Mouse (Mus musculus): Measurements from ENCODE around the gene Zfp94. TPM values are rescaled to one million over a fixed set of nuclear protein-coding genes. Genes with fewer than 3 reads are reported as not detected.
A peak's percentile ranks its signal among the peaks of the same experiment; 100 is the strongest.

Gene Zfp94
- polyA plus RNA-seq, 1 experiment from 2014 or later = 5.6 TPM

GRCm38 (mm10) chr7:24274456-24274855 lies 42.0 kb downstream of the Zfp94 start:
- Histone ChIP-seq H3K9me3 (replicated peaks) (peaks cover 7% of the 10 kb centered on the region; the same call in 1 of the 2 replicates), H3K27ac (ENCODE audit: poor library complexity, severe bottlenecking) (no peak overlapping the region), H3K36me3 (peaks cover 33% of the 10 kb centered on the region), H3K27me3 (replicated peaks) (no peaks in the 10 kb centered on the region), H3K4me3 (no peak overlapping the region), H3K9ac (no peak overlapping the region), H3K4me1 (replicated peaks) (peaks cover 4% of the 10 kb centered on the region; the same call in 1 of the 2 replicates), H3K4me2 (no peak overlapping the region)
- 86% methylated on average over 4 of the region's 4 CpGs for whole genome bisulfite sequencing
- no peak for ATAC-seq (ENCODE audit: insufficient number of reproducible peaks, low FRiP score)

- no peak overlapping the region for H3K4me2 ChIP-seq
- 0 out of 2 replicates have a peak, but pooled peaks cover 7% of the 10 kb centered on the region for H3K9me3 ChIP-seq (replicated peaks)
- no peak overlapping the region for H3K4me3 ChIP-seq
- peaks cover 4% of the 10 kb centered on the region; the same call in 1 of the 2 replicates for H3K4me1 ChIP-seq (replicated peaks)
- no peak overlapping the region for H3K27ac ChIP-seq (ENCODE audit: poor library complexity, severe bottlenecking)
- no peak overlapping the region for H3K9ac ChIP-seq
- 95% methylated on average over 6 of the region's 6 CpGs for WGBS
- ATAC-seq (ENCODE audit: insufficient number of reproducible peaks, low FRiP score) = no peak
- H3K36me3 ChIP-seq = peaks cover 29% of the 10 kb centered on the region
- no peaks in the 10 kb centered on the region for H3K27me3 ChIP-seq (replicated peaks)
Measured at GRCm38 (mm10) chr7:24271191-24271590, 45.3 kb downstream of the Zfp94 start.

- H3K27ac ChIP-seq (ENCODE audit: poor library complexity, severe bottlenecking) = peak within 1 kb of the TSS; percentile 76
- H3K4me1 ChIP-seq (replicated peaks) = peaks cover 4% of the 10 kb centered on the region; the same call in 1 of the 2 replicates
- peaks cover 20% of the 10 kb centered on the region for H3K36me3 ChIP-seq
- 0 out of 2 replicates have a peak, but pooled peaks cover 7% of the 10 kb centered on the region for H3K9me3 ChIP-seq (replicated peaks)
- 0% methylated on average over 12 of the region's 12 CpGs for WGBS
- ATAC-seq (ENCODE audit: insufficient number of reproducible peaks, low FRiP score) = peak; percentile 91
- H3K4me2 ChIP-seq = peak within 1 kb of the TSS; percentile 90
- H3K27me3 ChIP-seq (replicated peaks) = no peaks in the 10 kb centered on the region
- H3K9ac ChIP-seq = peak within 1 kb of the TSS; percentile 88
- H3K4me3 ChIP-seq = peak within 1 kb of the TSS; percentile 80
Measured at GRCm38 (mm10) chr7:24270288-24270672, 46.2 kb downstream of the Zfp94 start, which contains the start of gene Zfp93. TSS of gene Zfp93 (plus strand) at chr7:24270420.

GRCm38 (mm10) chr7:24269667-24270287 lies 46.7 kb downstream of the Zfp94 start:
- Histone ChIP-seq H3K36me3 (peaks cover 15% of the 10 kb centered on the region), H3K4me2 (peak overlapping the region; percentile 90), H3K9ac (peak overlapping the region; percentile 88; the same call in 1 of the 2 replicates), H3K27me3 (replicated peaks) (no peaks in the 10 kb centered on the region), H3K27ac (ENCODE audit: poor library complexity, severe bottlenecking) (no peak overlapping the region), H3K4me1 (replicated peaks) (peaks cover 4% of the 10 kb centered on the region; the same call in 1 of the 2 replicates), H3K4me3 (peak overlapping the region; percentile 80), H3K9me3 (replicated peaks) (0 out of 2 replicates have a peak, but pooled peaks cover 2% of the 10 kb centered on the region)
- WGBS = 36% methylated on average over 7 of the region's 7 CpGs
- ATAC-seq (ENCODE audit: insufficient number of reproducible peaks, low FRiP score) = 0 out of 2 replicates have a peak, but pooled peaks have one; percentile 5

GRCm38 (mm10) chr7:24269256-24269655 lies 47.2 kb downstream of the Zfp94 start:
- Histone ChIP-seq H3K9me3 (replicated peaks) (no peaks in the 10 kb centered on the region), H3K4me2 (peak overlapping the region; percentile 90; the same call in 1 of the 2 replicates), H3K36me3 (peaks cover 10% of the 10 kb centered on the region), H3K9ac (no peak overlapping the region), H3K27me3 (replicated peaks) (no peaks in the 10 kb centered on the region), H3K4me1 (replicated peaks) (peaks cover 4% of the 10 kb centered on the region; the same call in 1 of the 2 replicates), H3K4me3 (no peak overlapping the region), H3K27ac (ENCODE audit: poor library complexity, severe bottlenecking) (no peak overlapping the region)
- WGBS = 64% methylated on average over 3 of the region's 3 CpGs
- no peak for ATAC-seq (ENCODE audit: insufficient number of reproducible peaks, low FRiP score)

- Histone ChIP-seq H3K4me3 (no peak overlapping the region), H3K4me1 (replicated peaks) (peaks cover 4% of the 10 kb centered on the region; the same call in 1 of the 2 replicates)
- WGBS = 68% methylated on average over 24 of the region's 24 CpGs
Measured at GRCm38 (mm10) chr7:24268176-24269155, 48.0 kb downstream of the Zfp94 start.

GRCm38 (mm10) chr7:24260000-24260312 lies 56.5 kb downstream of the Zfp94 start:
- Histone ChIP-seq H3K27me3 (replicated peaks) (no peaks in the 10 kb centered on the region), H3K9ac (no peak overlapping the region), H3K27ac (ENCODE audit: poor library complexity, severe bottlenecking) (no peak overlapping the region), H3K4me1 (replicated peaks) (peaks cover 5% of the 10 kb centered on the region), H3K36me3 (peaks cover 28% of the 10 kb centered on the region), H3K9me3 (replicated peaks) (no peaks in the 10 kb centered on the region), H3K4me3 (no peak overlapping the region), H3K4me2 (no peak overlapping the region)
- 79% methylated on average over 4 of the region's 4 CpGs for WGBS
- no peak for ATAC-seq (ENCODE audit: insufficient number of reproducible peaks, low FRiP score)

More at GRCm38 (mm10) chr7:24268176-24269155, 48.0 kb downstream of the Zfp94 start:
- H3K9me3 ChIP-seq (replicated peaks) = no peaks in the 10 kb centered on the region
- no peak for ATAC-seq (ENCODE audit: insufficient number of reproducible peaks, low FRiP score)
- H3K36me3 ChIP-seq = peaks cover 2% of the 10 kb centered on the region
- H3K4me2 ChIP-seq = no peak overlapping the region
- no peak overlapping the region for H3K9ac ChIP-seq
- no peaks in the 10 kb centered on the region for H3K27me3 ChIP-seq (replicated peaks)
- no peak overlapping the region for H3K27ac ChIP-seq (ENCODE audit: poor library complexity, severe bottlenecking)

- H3K27ac ChIP-seq (ENCODE audit: poor library complexity, severe bottlenecking) = no peak overlapping the region
- peaks cover 7% of the 10 kb centered on the region for H3K4me1 ChIP-seq (replicated peaks)
- H3K9ac ChIP-seq = no peak overlapping the region
- no peaks in the 10 kb centered on the region for H3K27me3 ChIP-seq (replicated peaks)
- WGBS = 82% methylated on average over 13 of the region's 13 CpGs
- no peak for ATAC-seq (ENCODE audit: insufficient number of reproducible peaks, low FRiP score)
- no peak overlapping the region for H3K4me2 ChIP-seq
- no peaks in the 10 kb centered on the region for H3K9me3 ChIP-seq (replicated peaks)
- H3K4me3 ChIP-seq = no peak overlapping the region
- H3K36me3 ChIP-seq = peaks cover 28% of the 10 kb centered on the region
Measured at GRCm38 (mm10) chr7:24259306-24259999, 57.0 kb downstream of the Zfp94 start.

GRCm38 (mm10) chr7:24254633-24255474 lies 61.6 kb downstream of the Zfp94 start, which contains the start of gene Zfp108:
TSS of gene Zfp108 (plus strand) at chr7:24254794.
- Histone ChIP-seq H3K27ac (ENCODE audit: poor library complexity, severe bottlenecking) (no peak within 1 kb of the TSS), H3K9ac (peak within 1 kb of the TSS; percentile 72), H3K4me3 (peak within 1 kb of the TSS; percentile 58), H3K27me3 (replicated peaks) (no peaks in the 10 kb centered on the region), H3K36me3 (peaks cover 7% of the 10 kb centered on the region; the same call in 1 of the 2 replicates), H3K4me2 (peak within 1 kb of the TSS; percentile 81), H3K9me3 (replicated peaks) (no peaks in the 10 kb centered on the region), H3K4me1 (replicated peaks) (peaks cover 7% of the 10 kb centered on the region)
- WGBS = 20% methylated on average over 21 of the region's 21 CpGs
- ATAC-seq (ENCODE audit: insufficient number of reproducible peaks, low FRiP score) = peak; percentile 84; the same call in 1 of the 2 replicates
